ENCODE assay signal across 29 mouse cellular contexts in the genomic region with DNA sequence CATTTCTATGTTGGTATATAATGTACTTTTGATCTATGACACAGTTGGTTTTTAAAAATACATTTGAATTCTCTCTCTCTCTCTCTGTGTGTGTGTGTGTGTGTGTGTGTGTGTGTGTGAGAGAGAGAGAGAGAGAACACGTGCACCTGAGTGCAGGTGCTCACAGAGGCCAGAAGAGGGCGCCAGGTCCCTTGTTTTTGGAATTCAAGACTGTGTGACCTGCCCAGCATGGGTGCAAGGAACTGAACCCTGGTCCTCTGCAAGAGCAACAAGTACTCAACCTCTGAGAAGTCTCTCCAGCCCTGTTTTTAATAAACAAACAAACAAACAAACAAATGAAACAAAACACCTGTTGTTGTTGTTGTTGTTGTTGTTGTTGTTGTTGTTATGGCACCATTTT. TPM values are rescaled to one million over a fixed set of nuclear protein-coding genes. Genes with fewer than 3 reads are reported as not detected.
DNase-seq lines count a peak whose midpoint lies in the region; ATAC-seq and TF ChIP-seq lines count a peak whose summit lies in the region.
"Had no signal": no experiment of that assay in that cellular context is flagged by ENCODE, and none has a peak within 500 bp of the region (broad histone marks: within the 10 kb centered on the region; RNA-seq: fewer than 3 reads in every experiment).

No protein-coding gene starts in this region.

- TF ChIP-seq EP300 in liver, embryonic 14.5 days (IDR thresholded peaks at IDR 0.05; ENCODE audit: low read depth) = no peak
- no peak for TF ChIP-seq EP300 in ES-Bruce4 (IDR thresholded peaks at IDR 0.05; ENCODE audit: insufficient read depth, low read depth, low read length)

- H3K9me3 ChIP-seq in liver, embryonic 14.5 days (ENCODE audit: control insufficient read depth, low read length) = peaks cover 8% of the 10 kb centered on the region; the same call in 1 of the 2 replicates
- peaks cover 12% of the 10 kb centered on the region for H3K9me3 ChIP-seq in ES-Bruce4 (replicated peaks; ENCODE audit: control insufficient read depth, insufficient read depth, low read length, poor library complexity, severe bottlenecking)
- H3K9me3 ChIP-seq: forebrain, embryonic 15.5 days; hindbrain, embryonic 15.5 days had no signal

- H3K27me3 ChIP-seq in liver, embryonic 14.5 days (ENCODE audit: control insufficient read depth, insufficient read depth, low read length) = no peaks in the 10 kb centered on the region
- no peaks in the 10 kb centered on the region for H3K27me3 ChIP-seq in ES-Bruce4 (ENCODE audit: control insufficient read depth, insufficient read depth, low read length, poor library complexity, severe bottlenecking)
- H3K27me3 ChIP-seq in kidney, adult 2 months (replicated peaks; ENCODE audit: control insufficient read depth, insufficient read depth, low read length) = no peaks in the 10 kb centered on the region
- H3K27me3 ChIP-seq: embryonic facial prominence, embryonic 13.5 days; forebrain, embryonic 12.5 days; forebrain, embryonic 15.5 days; hindbrain, embryonic 12.5 days; hindbrain, embryonic 15.5 days had no signal

- no peak overlapping the region for H3K9ac ChIP-seq in liver, embryonic 14.5 days (replicated peaks)
- no peak overlapping the region for H3K9ac ChIP-seq in ES-Bruce4 (ENCODE audit: low read depth, poor library complexity, severe bottlenecking)
- H3K9ac ChIP-seq: embryonic facial prominence, embryonic 13.5 days; forebrain, embryonic 12.5 days; forebrain, embryonic 15.5 days; hindbrain, embryonic 12.5 days; hindbrain, embryonic 15.5 days had no signal

- H3K36me3 ChIP-seq in liver, embryonic 14.5 days (replicated peaks; ENCODE audit: control insufficient read depth, insufficient read depth, low read depth) = no peaks in the 10 kb centered on the region
- H3K36me3 ChIP-seq in ES-Bruce4 (ENCODE audit: control insufficient read depth, insufficient read depth, low read length, poor library complexity, severe bottlenecking) = no peaks in the 10 kb centered on the region
- H3K36me3 ChIP-seq in kidney, adult 2 months (ENCODE audit: control insufficient read depth, insufficient read depth, low read length) = no peaks in the 10 kb centered on the region
- H3K36me3 ChIP-seq: embryonic facial prominence, embryonic 10.5 days; embryonic facial prominence, embryonic 13.5 days; forebrain, embryonic 12.5 days; forebrain, embryonic 15.5 days; G1E; hindbrain, embryonic 12.5 days; hindbrain, embryonic 15.5 days had no signal

- WGBS in liver, embryonic 14.5 days (ENCODE audit: insufficient replicate concordance) = 44% methylated on average over 2 of the region's 2 CpGs
- WGBS in kidney, adult 2 months = 84% methylated on average over 2 of the region's 2 CpGs

- peaks cover 0 to 6% of the 10 kb centered on the region in 2 experiments; a peak in 1 of 4 replicates for H3K4me1 ChIP-seq in liver, embryonic 14.5 days (replicated peaks; ENCODE audit: control insufficient read depth in 2 of 2, insufficient read depth in 2 of 2, low read length in 1 of 2)
- H3K4me1 ChIP-seq in ES-Bruce4 (ENCODE audit: control insufficient read depth, insufficient read depth, low read length) = no peaks in the 10 kb centered on the region
- no peaks in the 10 kb centered on the region for H3K4me1 ChIP-seq in kidney, adult 2 months (ENCODE audit: control insufficient read depth, insufficient read depth, low read length)
- H3K4me1 ChIP-seq: embryonic facial prominence, embryonic 10.5 days; embryonic facial prominence, embryonic 13.5 days; forebrain, embryonic 12.5 days; forebrain, embryonic 15.5 days; hindbrain, embryonic 12.5 days; hindbrain, embryonic 15.5 days had no signal

- no peak overlapping the region for H3K4me3 ChIP-seq in liver, embryonic 14.5 days (ENCODE audit: insufficient read depth in 1 of 2, low read depth in 2 of 2, low read length in 2 of 2)
- H3K4me3 ChIP-seq in ES-Bruce4 (ENCODE audit: low read depth, low read length) = no peak overlapping the region
- no peak overlapping the region for H3K4me3 ChIP-seq in kidney, adult 2 months (ENCODE audit: insufficient read depth, low read depth, low read length)
- H3K4me3 ChIP-seq: embryonic facial prominence, embryonic 10.5 days; embryonic facial prominence, embryonic 13.5 days; erythroblast, embryonic 14.5 days; forebrain, embryonic 12.5 days; forebrain, embryonic 15.5 days; hindbrain, embryonic 12.5 days; hindbrain, embryonic 15.5 days had no signal

- H3K27ac ChIP-seq in liver, embryonic 14.5 days = no peak overlapping the region
- no peak overlapping the region for H3K27ac ChIP-seq in ES-Bruce4 (ENCODE audit: insufficient read depth, low read length)
- no peak overlapping the region for H3K27ac ChIP-seq in kidney, adult 2 months (ENCODE audit: insufficient read depth, low read depth, low read length)
- H3K27ac ChIP-seq: embryonic facial prominence, embryonic 10.5 days; embryonic facial prominence, embryonic 13.5 days; forebrain, embryonic 12.5 days; forebrain, embryonic 15.5 days; hindbrain, embryonic 12.5 days; hindbrain, embryonic 15.5 days had no signal

- no peak for DNase-seq in liver, embryonic 14.5 days (ENCODE audit: low read depth in 3 of 3, low spot score in 3 of 3)
- DNase-seq in liver (no peak), R1 (ENCODE audit: low read depth, low spot score) (peak; percentile 64)
- DNase-seq in brain, embryonic 14.5 days (ENCODE audit: low read depth) = no peak
- no peak for DNase-seq in adrenal gland, postnatal 36 days
- DNase-seq in kidney, adult 2 months = no peak
- no peak for DNase-seq in frontal cortex, adult 2 months (ENCODE audit: extremely low spot score in 1 of 2, low spot score in 1 of 2)
- DNase-seq: adrenal gland, postnatal 10 days; cerebellum, adult 2 months; cerebellum, adult 9-11 months; cerebellum, postnatal 25 days; embryo, embryonic 11 days; gastrocnemius, postnatal 14 days; heart, adult 11 months had no signal

- no peak overlapping the region for H3K4me2 ChIP-seq in liver, embryonic 14.5 days (ENCODE audit: low read depth)
- H3K4me2 ChIP-seq: embryonic facial prominence, embryonic 13.5 days; forebrain, embryonic 12.5 days; forebrain, embryonic 15.5 days; heart, embryonic 11.5 days; hindbrain, embryonic 12.5 days; hindbrain, embryonic 15.5 days had no signal

- TF ChIP-seq CTCF in liver, embryonic 14.5 days (IDR thresholded peaks at IDR 0.05; ENCODE audit: low read depth) = peak; percentile 51
- peak; percentile 34 for TF ChIP-seq CTCF in ES-Bruce4 (IDR thresholded peaks at IDR 0.05; ENCODE audit: low read depth, low read length)
- 0 out of 2 replicates have a peak, but pooled peaks have one; percentile 5 for TF ChIP-seq CTCF in brain, embryonic 14.5 days (IDR thresholded peaks at IDR 0.05; ENCODE audit: borderline replicate concordance, extremely low read depth, insufficient read depth, insufficient read length)
- TF ChIP-seq CTCF in kidney, adult 2 months (conservative IDR thresholded peaks at IDR 0.05; ENCODE audit: insufficient read depth, insufficient read length, low read depth, low read length) = no peak

- ATAC-seq in liver, embryonic 14.5 days (ENCODE audit: insufficient read depth) = no peak
- ATAC-seq: CD4-positive, CD25-positive, alpha-beta regulatory T cell, adult 4 months; forebrain, embryonic 15.5 days had no signal

- TF ChIP-seq POLR2A in ES-Bruce4 (IDR thresholded peaks at IDR 0.05; ENCODE audit: insufficient read depth, low read length) = no peak
- no peak for TF ChIP-seq POLR2A in brain, embryonic 14.5 days (IDR thresholded peaks at IDR 0.05; ENCODE audit: borderline replicate concordance, extremely low read depth, insufficient read depth, insufficient read length, poor library complexity, severe bottlenecking)
- TF ChIP-seq POLR2A in kidney, adult 2 months (IDR thresholded peaks at IDR 0.05; ENCODE audit: low read depth, low read length) = no peak

RNA-seq across cellular contexts. Expression of gene Grhl3, which starts 36.6 kb away (rescaled TPM):
- polyA plus RNA-seq in liver, embryonic 14.5 days (2012; rRNA removed) = 0.13 and 0.14 TPM in 2 replicates
- polyA plus RNA-seq in liver, embryonic 14.5 days (2014; fragmentation: Nextera tagmentation; extraction: Ambion mirVana) = 0.11 and 0.15 TPM in 2 replicates
- 18.0 and 21.5 TPM in 2 replicates for polyA plus RNA-seq in ES-Bruce4 (2011; ENCODE audit: insufficient read depth, insufficient read length, low read depth, missing spikeins)
- polyA plus RNA-seq in brain, embryonic 14.5 days (2012; rRNA removed) = 1.6 TPM in 2 replicates
- not detected for total RNA-seq in adrenal gland, postnatal 36 days (2021)
- 0.28 and 0.49 TPM in 2 replicates for polyA plus RNA-seq in kidney, adult 2 months (2012; rRNA removed)
- polyA plus RNA-seq in frontal cortex, adult 2 months (2012; rRNA removed) = 2.0 and 2.1 TPM in 2 replicates
- total RNA-seq: adrenal gland, adult 18-20 months; common myeloid progenitor, adult 5-6 weeks; G1E; heart, adult 8-10 months; hematopoietic stem cell, adult 5-6 weeks had no signal
- polyA plus RNA-seq: CD4-positive, CD25-positive, alpha-beta regulatory T cell, adult 4 months; erythroblast, embryonic 14.5 days; G1E had no signal
